Mouse (Mus musculus) cerebellum, postnatal 10 days (tissue): Measurements from ENCODE around the gene Jak2.

Experiments
- DNase-seq, 2 experiments: peaks; one replicate each; pipeline ENCODE4 v3.0.0; 2021; ENCODE audit warnings: mixed read lengths in 2 of 2

Gene Jak2

DNA sequence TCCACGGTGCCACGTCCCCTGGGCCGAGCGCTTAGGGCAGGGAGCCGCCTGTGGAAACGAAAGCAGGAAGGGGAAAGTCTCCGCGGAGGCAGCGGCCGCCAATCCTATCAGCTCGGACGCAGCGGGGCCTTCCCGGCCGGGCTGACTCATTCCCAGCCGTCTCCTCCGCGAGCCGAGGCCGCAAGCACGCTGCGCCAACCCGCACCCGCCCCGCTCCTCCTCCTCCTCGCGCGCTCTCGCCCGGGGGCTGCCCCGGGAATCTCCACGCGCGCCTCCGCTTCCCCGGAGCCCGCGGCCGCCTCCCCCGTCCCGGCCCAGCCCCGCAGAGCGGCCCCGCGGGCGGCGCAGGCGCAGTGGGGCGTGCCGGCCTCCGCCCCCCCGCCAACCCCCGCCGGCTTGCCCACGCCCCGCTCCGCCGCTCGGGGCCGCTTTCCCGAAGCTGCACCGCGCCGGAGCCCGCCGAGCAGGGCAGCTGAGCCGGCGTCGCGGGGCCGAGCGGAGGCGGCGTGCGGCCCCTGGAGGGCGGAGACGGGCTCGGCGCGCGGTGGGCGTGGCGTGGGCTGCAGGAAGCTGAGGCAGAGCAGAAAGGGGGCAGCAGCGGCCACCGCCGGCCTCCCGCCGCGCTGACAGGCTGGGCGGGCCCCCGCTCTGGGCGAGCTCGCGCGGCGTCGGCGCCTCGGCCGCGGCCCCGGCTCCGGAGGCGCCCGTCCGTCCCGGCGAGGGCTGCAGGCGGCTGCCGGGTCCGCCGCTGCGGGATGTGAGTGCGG is at the start of gene Jak2:
Gene Jak2 (plus strand): TSS at position 638 of the 767 bp plus-strand sequence.
- peak; percentile 91 to 95 for DNase-seq

GRCm38 (mm10) chr19:29203337-29203736 is 48.3 kb upstream of the Jak2 start:
- no peak for DNase-seq

DNA sequence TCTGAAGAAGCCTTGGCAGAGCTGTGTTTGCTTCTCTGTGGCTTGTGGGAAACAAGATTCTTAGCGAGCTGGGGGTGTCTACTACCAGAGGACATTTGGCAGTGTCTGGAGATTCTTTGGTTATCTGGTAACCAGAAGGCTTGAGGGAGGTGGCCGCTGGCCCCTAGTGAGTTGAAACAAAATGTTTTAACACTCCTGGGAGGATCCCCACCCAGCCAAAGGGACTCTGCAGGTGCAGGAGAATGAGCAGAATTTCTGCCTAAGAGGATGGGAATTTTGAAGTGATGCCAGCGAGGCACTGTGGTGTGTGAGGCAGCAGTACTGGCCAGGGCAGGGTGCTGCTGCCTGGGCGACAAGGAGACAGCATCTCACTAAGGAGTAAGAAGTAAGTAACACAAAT is 47.0 kb upstream of the Jak2 start:
- peak; percentile 12 to 27 for DNase-seq

- no peak for DNase-seq
These were observed 46.4 kb upstream of the Jak2 start for GRCm38 (mm10) chr19:29205267-29205666.

DNA sequence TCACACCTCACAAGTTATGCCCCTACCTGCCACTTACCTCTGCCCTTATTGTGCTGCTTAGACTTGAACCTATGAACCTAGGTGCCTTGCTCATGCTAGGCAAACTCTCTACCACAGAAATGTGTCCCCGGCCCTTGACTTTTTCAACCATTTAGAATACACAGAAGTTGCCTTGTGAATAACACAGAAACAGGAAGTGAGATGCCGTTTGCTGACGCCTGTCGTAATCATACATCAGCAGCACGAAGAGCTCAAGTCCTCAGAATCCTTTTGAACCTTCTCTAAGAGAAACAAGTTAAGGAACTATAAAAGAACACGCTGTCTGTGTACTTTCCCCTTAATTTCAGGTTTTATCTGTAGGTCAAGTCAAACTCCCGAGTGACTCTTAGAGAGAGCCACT is 41.7 kb upstream of the Jak2 start:
- DNase-seq: no peak

DNA sequence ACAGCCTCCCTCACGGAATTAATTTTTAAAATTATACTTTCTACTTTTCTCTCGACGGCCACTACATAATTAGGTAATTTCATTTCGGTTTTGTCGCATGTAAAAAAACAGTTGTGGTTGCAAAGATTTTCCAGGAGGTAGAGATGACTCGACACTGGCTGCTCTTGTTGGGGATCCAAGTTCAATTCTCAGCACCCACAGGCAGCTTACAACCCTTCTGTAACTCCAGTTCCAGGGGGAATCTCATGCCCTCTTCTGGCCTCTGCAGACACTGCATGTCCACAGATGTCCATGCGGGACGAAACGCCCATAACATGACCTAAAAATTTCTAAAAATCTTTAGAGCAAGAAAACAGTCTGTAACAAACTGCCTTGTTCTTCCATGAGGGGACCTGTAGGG is 41.3 kb upstream of the Jak2 start:
- DNase-seq: no peak

DNA sequence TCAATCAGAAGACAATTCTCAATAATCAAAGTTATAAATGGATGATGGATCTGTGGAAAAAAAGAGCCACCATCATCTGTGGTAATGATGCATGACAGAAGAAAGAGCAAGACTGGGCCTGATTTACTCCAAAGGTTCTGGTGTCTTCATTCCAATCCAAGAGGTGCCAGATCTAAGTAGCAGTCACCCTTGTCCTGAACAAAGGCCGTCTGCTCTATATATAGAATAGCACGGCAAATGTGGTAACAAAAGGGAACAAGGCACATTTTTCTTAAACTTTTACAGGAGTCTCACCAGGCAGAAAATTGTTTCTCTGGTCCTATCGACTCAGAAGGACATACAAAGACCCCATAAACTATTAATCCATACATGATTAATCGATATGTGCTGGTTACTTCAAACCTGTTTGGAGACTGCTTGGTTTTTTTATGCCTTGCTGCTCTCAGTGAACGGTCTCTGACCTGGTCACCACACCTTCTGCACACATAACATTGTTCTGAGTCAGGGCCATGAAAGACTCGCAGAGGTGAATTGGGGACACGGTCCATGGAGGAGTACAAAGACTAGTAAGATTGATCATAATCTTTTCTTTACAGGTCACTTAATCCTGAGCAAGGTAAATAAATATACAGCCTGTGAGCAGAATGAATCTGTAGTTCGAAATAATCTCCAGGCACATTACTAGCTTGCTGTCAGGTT is 35.7 kb upstream of the Jak2 start:
- DNase-seq: no peak

GRCm38 (mm10) chr19:29221867-29222266 is 29.8 kb upstream of the Jak2 start:
- DNase-seq: no peak

DNA sequence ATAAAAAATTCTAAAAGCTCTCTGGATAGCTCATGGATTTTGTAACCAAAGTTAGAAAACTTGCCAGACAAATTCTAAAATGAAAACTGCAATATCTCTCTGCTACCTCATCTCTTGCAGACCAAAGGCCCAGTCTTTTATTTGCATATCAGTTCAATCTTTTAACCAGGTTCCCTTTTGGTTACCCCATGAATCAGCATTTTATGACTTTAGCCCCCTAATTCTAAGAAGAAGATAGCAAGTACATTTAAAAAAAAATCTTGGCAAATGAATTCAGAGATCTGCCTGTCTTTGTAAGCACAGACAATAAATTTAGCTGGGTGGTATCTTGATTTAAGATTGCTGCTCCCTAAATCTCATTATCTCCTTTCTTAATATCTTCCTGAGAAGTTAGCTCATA is 26.7 kb upstream of the Jak2 start:
- no peak for DNase-seq

- DNase-seq: no peak
These were observed 24.6 kb upstream of the Jak2 start for GRCm38 (mm10) chr19:29226996-29227395.

DNA sequence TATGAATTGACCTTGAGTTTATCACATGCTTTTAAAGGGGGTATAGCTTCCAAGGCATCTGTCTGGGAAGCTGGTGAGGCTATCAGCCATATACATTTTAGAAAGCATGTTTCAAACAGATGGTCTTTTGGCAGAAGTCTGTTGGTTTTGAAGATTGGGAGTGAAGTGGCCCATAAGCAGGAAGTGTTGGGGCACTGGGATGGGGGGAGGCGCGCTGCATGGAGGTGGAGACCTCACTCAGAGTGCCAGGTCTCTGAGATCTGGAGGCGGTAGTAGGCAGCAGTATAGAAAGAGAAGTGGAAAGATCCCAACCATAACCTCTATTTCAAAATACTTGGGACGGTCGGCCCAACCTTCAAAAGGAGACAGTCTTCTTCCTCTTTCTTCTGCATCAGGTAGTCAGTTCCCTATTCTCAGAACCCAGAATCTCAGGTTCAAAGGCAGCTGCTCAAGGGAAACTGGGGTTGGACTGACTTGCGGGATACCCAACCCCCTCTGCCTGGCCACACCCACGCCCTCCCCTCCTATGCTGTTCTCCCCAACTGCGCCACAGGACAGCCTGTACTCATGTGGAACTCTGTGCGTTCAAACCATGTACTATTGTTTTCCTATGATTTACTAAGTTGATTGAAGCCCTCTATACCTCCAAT is 23.6 kb upstream of the Jak2 start:
- no peak for DNase-seq

DNA sequence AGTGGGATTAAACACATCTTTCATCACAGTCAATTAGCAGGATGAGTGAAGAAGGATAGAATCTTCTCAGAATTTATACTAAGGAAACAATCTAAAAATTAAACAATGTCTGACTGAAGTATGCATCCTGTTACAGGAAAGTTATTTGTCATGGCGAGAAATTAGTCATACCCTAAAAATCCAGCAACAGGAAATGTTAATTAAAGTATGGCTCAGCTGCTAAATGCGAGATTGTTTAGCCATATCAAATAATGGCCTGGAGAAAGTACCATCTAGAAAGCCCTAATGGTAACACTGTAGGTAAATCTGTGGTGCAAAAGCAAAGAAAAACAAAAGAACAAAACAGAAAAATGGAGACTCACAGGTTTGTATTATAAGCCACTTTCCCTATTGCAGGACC is 22.6 kb upstream of the Jak2 start:
- no peak for DNase-seq

DNA sequence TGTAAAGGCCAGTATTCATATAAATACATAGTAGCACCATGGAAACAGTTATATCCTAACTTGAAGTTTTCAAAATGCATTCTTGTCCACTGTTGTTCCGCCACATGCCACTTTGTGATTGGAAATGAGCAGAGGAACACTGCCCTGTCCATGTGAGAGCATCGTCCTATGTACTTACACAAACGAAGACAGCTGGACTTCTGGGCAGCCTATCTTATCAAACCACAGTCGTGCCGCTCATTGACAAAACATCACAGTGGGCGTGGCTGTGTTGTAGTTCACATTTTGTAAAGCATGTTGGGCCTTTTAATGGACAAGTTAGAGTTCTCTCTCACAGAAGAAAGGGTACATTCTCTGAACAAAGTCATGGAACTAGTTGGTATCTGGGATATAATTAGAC is 18.9 kb upstream of the Jak2 start:
- no peak for DNase-seq

DNA sequence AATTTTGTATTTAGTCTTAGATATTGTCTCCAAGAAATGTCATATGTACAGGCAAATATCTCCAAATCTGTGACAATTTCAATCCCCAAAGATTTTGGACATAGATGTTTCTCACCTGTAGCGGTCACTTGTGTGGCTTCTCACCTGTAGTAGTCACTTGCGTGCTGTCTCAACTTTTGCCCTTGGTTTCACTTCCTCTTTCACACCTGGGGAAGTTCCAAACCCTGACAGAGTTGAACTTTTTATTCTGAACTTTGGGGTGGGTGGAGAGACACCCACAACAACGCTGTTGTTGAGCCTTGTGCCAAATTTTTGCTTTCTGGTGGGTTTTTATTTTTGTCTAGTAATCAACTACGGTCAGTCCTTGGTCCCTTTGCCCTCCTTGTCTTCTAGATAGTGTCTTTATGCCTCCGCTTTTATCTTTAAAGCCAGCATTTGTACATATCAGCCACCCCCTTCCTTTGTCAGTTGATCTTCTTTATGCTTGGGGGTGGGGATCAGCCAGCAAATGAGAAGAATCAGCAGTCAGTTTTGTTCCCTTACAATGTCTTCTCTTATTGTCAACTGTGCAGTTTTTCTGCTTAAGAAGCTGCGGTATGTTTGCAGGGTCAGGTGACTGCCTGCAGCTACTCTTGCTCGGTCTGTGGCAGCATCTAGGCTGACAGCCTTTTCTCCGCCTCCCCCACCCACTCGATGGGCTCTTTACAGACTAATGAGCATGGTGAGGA is 14.8 kb upstream of the Jak2 start:
- no peak for DNase-seq

- DNase-seq: no peak
These were observed 13.5 kb upstream of the Jak2 start for GRCm38 (mm10) chr19:29238171-29238570.

- no peak for DNase-seq
These were observed 12.0 kb upstream of the Jak2 start for GRCm38 (mm10) chr19:29239513-29240235.

DNA sequence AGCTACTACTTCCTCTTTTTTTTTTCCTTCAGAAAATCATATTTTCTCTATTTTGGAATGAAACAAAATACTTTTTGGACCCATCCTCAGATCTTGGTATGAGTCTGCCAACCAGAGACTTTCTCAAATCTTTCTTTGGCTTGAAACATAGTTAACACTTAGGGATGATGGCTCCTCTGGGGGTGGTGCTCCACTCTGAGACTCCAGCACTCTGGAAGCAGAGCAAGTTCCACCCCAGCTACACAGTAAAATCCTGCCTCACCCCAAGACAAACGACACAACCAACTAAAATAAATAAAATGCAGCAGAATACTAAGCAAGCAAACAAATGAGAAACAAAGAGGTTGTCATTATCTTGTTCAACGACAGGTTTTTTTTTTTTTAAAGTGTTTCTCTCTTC is 11.0 kb upstream of the Jak2 start:
- no peak for DNase-seq

GRCm38 (mm10) chr19:29241581-29241980 is 10.0 kb upstream of the Jak2 start:
- DNase-seq: no peak

DNA sequence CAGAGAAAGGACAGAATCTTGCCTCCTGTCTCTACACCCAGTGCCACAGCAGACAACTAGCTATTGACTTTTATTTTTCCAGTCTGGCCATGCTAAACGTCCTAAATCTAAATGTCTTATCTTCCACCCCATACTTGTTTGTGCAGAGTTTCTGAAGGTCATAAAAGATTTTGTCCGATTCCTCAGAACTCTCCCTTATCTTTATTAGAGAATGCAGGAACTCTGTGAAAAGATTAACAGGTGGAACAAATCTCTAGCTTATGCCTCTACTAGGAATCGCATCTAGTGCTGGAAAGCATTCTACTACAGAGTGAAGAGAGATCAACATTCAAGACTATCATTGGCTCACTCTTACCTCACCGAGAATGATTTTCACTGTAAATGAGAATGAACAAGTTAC is 1.7 kb upstream of the Jak2 start:
- no peak for DNase-seq

DNA sequence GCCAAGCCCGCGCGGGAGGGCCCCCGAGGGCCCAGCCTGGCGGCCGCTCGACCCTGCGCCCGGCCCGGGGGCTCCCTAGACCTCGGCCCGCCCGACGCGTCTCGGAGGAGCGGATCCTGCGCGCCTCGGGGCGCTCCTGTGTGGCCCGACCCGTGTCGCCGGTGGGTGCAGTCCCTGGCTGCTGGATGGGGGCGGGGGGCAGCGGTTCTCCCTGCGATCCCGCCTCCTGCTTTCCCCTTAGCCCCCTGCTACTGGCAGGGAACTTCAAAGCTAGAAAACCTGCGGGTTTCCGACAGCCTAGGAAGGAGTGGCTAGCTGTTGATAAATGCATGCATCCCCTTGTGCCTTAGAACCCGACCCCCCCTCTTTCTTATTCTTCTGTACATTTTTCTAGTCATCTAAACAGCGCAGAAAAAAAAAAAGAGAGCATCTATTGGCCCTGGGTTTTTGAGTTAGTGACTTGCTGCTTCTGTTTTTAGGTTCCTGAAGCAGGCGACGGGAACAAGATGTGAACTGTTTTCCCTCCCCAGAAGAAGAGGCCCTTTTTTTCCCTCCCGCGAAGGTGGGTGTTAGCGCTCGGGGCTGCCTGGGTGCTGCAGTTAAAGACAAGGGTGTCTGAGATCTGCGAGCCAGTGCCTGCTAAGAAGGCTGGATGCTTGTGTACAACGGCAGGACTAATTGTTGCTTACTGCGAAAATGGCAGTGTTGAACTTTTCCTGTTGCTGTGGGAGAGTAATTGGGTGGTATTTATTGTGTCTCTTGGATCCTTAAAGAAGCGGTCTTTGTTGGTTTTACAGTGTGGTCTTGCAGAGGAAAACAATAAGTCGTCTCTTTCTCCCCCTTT is 552 bp downstream of the Jak2 start:
- peak; percentile 57 to 65 for DNase-seq

- DNase-seq: no peak
These were observed 1.4 kb downstream of the Jak2 start for GRCm38 (mm10) chr19:29252831-29253545.
